Mouse (Mus musculus) limb, embryonic 14.5 days (tissue): Measurements from ENCODE around the gene Fut2. TPM values are rescaled to one million over a fixed set of nuclear protein-coding genes. Genes with fewer than 3 reads are reported as not detected.
A peak's percentile ranks its signal among the peaks of the same experiment; 100 is the strongest.

ENCODE experiments used
- ATAC-seq: fragments of 200-750 bp; cut with Nextera tagmentation; 2 replicates; pipeline ENCODE4 v1.8.0; 2017; ENCODE audit warnings: low read depth, moderate number of reproducible peaks, moderate TSS enrichment; ENCODE audit not compliant: low FRiP score
- DNase-seq: peaks from one replicate; pipeline ENCODE4 v3.0.0-alpha.2; 2015; ENCODE audit warnings: low spot score
- H3K27ac ChIP-seq: fragments of 300-500 bp; sonication (generic); replicated peaks from 2 replicates; pipeline ENCODE4 v1.5.1; 2014; ENCODE audit warnings: low read depth, mild to moderate bottlenecking, low read length, moderate library complexity, mixed read lengths
- H3K27me3 ChIP-seq: fragments of 300-500 bp; sonication (generic); 2 replicates; pipeline ENCODE4 v1.6.1; 2014; ENCODE audit warnings: low read length, mixed read lengths; ENCODE audit not compliant: control insufficient read depth, insufficient read depth
- H3K36me3 ChIP-seq: fragments of 300-500 bp; sonication (generic); 2 replicates; pipeline ENCODE4 v1.6.1; 2014; ENCODE audit warnings: mild to moderate bottlenecking, low read length, moderate library complexity, mixed read lengths; ENCODE audit not compliant: control insufficient read depth, insufficient read depth
- H3K4me1 ChIP-seq: fragments of 300-500 bp; sonication (generic); 2 replicates; pipeline ENCODE4 v1.6.1; 2014; ENCODE audit warnings: antibody characterized with exemption, low read length, mixed read lengths; ENCODE audit not compliant: control insufficient read depth, insufficient read depth
- H3K4me2 ChIP-seq: fragments of 300-500 bp; sonication (generic); replicated peaks from 2 replicates; pipeline ENCODE4 v1.6.1; 2014; ENCODE audit warnings: low read depth, mild to moderate bottlenecking, low read length, moderate library complexity; ENCODE audit not compliant: severe bottlenecking
- H3K4me3 ChIP-seq: fragments of 300-500 bp; sonication (generic); replicated peaks from 2 replicates; pipeline ENCODE4 v1.5.1; 2014; ENCODE audit warnings: low read length
- H3K9ac ChIP-seq: fragments of 300-500 bp; sonication (generic); 2 replicates; pipeline ENCODE4 v1.6.1; 2014; ENCODE audit warnings: mild to moderate bottlenecking, low read depth, low read length, moderate library complexity; ENCODE audit not compliant: severe bottlenecking
- H3K9me3 ChIP-seq: fragments of 300-500 bp; sonication (generic); 2 replicates; pipeline ENCODE4 v1.6.1; 2016; ENCODE audit warnings: low read length; ENCODE audit not compliant: control insufficient read depth
- POLR2A ChIP-seq: fragments of 200-500 bp; IDR thresholded peaks from 2 replicates; pipeline ENCODE4 v1.8.0; 2012; ENCODE audit warnings: inconsistent platforms, mild to moderate bottlenecking, moderate library complexity, borderline replicate concordance; ENCODE audit not compliant: insufficient read depth, insufficient read length; ENCODE audit errors: extremely low read depth
- WGBS: fragments of 180-500 bp; shearing (Covaris S2); extraction: QIAGEN DNeasy Blood & Tissue Kit; methylation state at CpG from one replicate; pipeline ENCODE4 v1.1.7; 2014; 5-methylcytosine and 5-hydroxymethylcytosine counted together
- polyA plus RNA-seq, 2 experiments: library from polyadenylated mRNA; depleted of rRNA in 1 of 2; stranded (reverse) in 1 of 2; unstranded in 1 of 2; fragments of >200 nt; fragmentation: Nextera tagmentation in 1 of 2; extraction: Ambion mirVana in 1 of 2; gene quantifications; 2 replicates each; pipeline versions ENCODE4 v1.2.1 to v1.2.3; 2012 to 2014

Fut2 gene
- polyA plus RNA-seq, 2 experiments: 1.4 to 2.9 TPM

DNA sequence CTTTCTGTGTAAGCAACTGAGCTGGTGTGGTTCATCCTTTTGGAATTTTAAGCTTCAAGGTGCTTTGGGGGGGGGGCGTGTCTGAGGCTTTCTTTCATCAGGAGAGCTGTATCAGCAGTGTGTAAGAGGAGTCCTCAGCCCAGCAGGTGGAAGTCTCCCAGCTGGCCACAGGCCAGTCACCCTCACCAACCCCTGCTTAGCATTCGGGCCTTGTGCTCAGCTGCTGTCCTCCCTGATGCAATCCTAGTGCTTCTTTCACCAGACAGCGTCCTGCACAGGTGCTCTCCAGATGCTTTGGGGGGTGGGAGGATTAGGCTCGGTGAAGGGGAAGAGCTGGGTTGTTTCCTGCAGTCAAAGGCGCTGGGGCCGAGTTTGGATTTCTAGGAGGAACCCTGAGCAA is 49.9 kb downstream of the Fut2 start:
- Histone ChIP-seq H3K9me3 (no peaks in the 10 kb centered on the region), H3K4me2 (no peak overlapping the region), H3K27me3 (peaks cover 23% of the 10 kb centered on the region; the same call in 1 of the 2 replicates), H3K9ac (no peak overlapping the region), H3K36me3 (no peaks in the 10 kb centered on the region), H3K4me1 (peaks cover 8% of the 10 kb centered on the region; the same call in 1 of the 2 replicates), H3K4me3 (no peak overlapping the region), H3K27ac (no peak overlapping the region)
- peak; percentile 53 for DNase-seq
- ATAC-seq: peak; percentile 51
- WGBS: 11% methylated on average over 6 of the region's 6 CpGs
- TF ChIP-seq POLR2A: no peak

DNA sequence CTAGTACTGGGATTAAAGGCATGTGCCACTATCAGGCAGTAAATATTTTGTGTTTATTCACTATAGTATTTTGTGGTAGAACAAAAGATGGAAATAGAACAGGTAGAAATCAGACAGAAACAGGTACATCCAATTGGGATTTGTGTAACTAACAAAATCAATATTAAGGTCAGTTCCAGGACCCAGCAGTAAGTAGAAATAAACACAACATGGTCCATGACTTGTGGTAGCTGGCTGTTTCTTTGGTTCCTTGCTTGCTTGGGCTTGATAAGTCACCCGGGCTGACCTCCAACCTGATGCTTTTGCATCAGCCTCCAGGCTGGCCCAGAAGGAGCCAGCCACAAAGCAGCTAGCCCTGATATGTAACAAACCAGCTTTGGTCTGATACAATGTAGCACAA is 56.7 kb downstream of the Fut2 start:
- no peaks in the 10 kb centered on the region for H3K27me3 ChIP-seq
- H3K4me3 ChIP-seq: no peak overlapping the region
- 56% methylated on average over 1 of the region's 1 CpGs for WGBS
- ATAC-seq (no peak), DNase-seq (no peak)
- no peaks in the 10 kb centered on the region for H3K9me3 ChIP-seq
- H3K4me2 ChIP-seq: no peak overlapping the region
- H3K27ac ChIP-seq: no peak overlapping the region
- TF ChIP-seq POLR2A: no peak
- H3K36me3 ChIP-seq: no peaks in the 10 kb centered on the region
- no peaks in the 10 kb centered on the region for H3K4me1 ChIP-seq
- no peak overlapping the region for H3K9ac ChIP-seq

DNA sequence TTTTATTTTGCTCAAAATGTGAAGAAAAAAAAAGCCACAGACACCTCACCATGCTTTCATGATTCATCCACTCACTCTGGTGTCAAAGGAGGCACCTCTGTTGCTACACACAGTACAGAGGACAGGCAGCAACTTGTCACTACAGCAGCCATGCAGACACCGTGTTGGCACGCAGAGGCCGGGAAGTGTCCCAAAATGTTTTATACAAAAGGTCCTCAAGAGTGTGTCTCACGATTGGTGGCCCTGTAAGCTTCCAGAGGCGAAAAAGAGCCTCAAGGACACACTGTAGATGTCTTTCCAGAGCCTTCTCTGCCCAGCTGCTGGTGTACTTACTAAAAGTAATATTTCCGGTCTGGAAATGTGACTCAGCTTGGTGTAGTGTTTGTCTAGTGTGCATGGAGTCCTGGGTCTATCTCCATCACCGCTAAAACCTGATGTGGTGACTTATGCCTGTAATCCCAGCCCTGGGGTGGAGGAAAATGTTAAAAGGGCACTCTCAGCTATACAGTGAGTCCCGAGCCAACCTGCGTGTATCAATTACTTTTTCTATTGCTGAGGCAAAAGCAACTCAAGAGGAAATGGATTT is 60.4 kb downstream of the Fut2 start:
- no peak for DNase-seq
- no peak overlapping the region for H3K27ac ChIP-seq

DNA sequence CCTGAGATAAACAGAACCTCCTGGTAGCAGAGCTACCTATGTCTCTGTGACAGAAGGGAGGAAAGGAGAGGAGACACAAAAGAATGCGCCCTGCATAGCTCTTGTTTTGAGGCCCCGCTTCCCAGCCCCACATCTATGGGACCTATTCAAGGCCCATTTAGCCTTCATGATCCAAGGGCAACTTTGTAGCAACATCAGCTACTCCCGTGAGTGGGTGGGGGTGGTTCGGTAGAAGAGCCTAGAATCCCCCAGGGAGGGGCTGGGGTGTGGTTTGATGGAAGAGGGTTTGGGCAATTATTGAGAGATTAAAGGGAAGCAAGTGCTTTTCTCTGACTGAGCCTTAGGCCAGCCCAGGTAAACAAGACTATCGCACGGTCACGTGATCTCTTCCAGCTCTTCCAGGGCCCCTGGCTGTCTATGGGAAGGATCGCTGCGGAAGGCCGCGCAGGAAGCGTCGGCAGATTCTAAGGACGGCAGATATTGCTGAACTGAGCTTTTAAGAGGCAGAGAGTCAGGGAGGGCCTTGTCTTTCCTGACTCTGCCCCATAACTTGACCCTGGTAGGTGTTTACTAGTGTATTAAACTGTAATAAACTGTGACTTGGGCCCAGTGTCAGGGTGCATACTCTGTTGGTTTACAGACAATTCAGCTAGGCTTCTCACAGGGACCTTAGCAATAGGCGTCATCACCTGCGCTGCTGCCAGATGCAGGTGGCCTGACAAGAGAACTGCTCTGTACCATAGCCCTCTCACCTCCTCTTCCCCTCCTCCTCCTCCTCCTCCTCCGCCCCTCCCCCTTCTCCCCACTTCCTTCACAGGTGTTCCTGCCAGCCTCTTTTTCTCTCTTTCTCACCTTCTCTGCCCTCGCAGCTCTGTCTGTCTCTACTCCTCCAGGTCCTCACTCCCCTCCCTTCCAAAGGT is 67.0 kb downstream of the Fut2 start:
- Histone ChIP-seq H3K27me3 (no peaks in the 10 kb centered on the region), H3K9ac (no peak overlapping the region), H3K4me2 (no peak overlapping the region), H3K4me3 (no peak overlapping the region), H3K4me1 (peaks cover 8% of the 10 kb centered on the region; the same call in 1 of the 2 replicates), H3K27ac (no peak overlapping the region), H3K9me3 (no peaks in the 10 kb centered on the region), H3K36me3 (no peaks in the 10 kb centered on the region)
- ATAC-seq (no peak), DNase-seq (peak; percentile 9)
- WGBS: 42% methylated on average over 18 of the region's 18 CpGs
- no peak for TF ChIP-seq POLR2A

More for the DNA sequence above, 60.4 kb downstream of the Fut2 start:
- Histone ChIP-seq H3K4me3 (no peak overlapping the region), H3K27me3 (no peaks in the 10 kb centered on the region), H3K9ac (no peak overlapping the region), H3K4me2 (no peak overlapping the region), H3K4me1 (0 out of 2 replicates have a peak, but pooled peaks cover 5% of the 10 kb centered on the region), H3K36me3 (no peaks in the 10 kb centered on the region), H3K9me3 (no peaks in the 10 kb centered on the region)
- TF ChIP-seq POLR2A: no peak
- WGBS: 76% methylated on average over 9 of the region's 9 CpGs
- no peak for ATAC-seq

Other genes with a start within 250 kb of the Fut2 start
Only the 30 nearest of the 35 such genes appear.
- gene Ftl1, start 206.5 kb downstream of the Fut2 start, polyA plus RNA-seq (2012; rRNA removed): 1,503 and 2,450 TPM in 2 replicates
- 4,726 and 4,986 TPM in 2 replicates for gene Ftl1, start 206.5 kb downstream of the Fut2 start, polyA plus RNA-seq (2014; fragmentation: Nextera tagmentation; extraction: Ambion mirVana)
- gene Bax, start 199.5 kb downstream of the Fut2 start, polyA plus RNA-seq (2012; rRNA removed): 127 and 164 TPM in 2 replicates
- 133 and 140 TPM in 2 replicates for gene Bax, start 199.5 kb downstream of the Fut2 start, polyA plus RNA-seq (2014; fragmentation: Nextera tagmentation; extraction: Ambion mirVana)
- 0.82 and 1.3 TPM in 2 replicates for gene Tulp2, start 184.5 kb downstream of the Fut2 start, polyA plus RNA-seq (2012; rRNA removed)
- 1.2 and 2.0 TPM in 2 replicates for gene Tulp2, start 184.5 kb downstream of the Fut2 start, polyA plus RNA-seq (2014; fragmentation: Nextera tagmentation; extraction: Ambion mirVana)
- not detected in 2 replicates for gene Gm45808, start 179.6 kb downstream of the Fut2 start, polyA plus RNA-seq (2012; rRNA removed)
- gene Gm45808, start 179.6 kb downstream of the Fut2 start, polyA plus RNA-seq (2014; fragmentation: Nextera tagmentation; extraction: Ambion mirVana): not detected in 2 replicates
- gene Dhdh, start 177.6 kb downstream of the Fut2 start, polyA plus RNA-seq (2012; rRNA removed): 2.4 and 2.9 TPM in 2 replicates
- 2.0 and 2.6 TPM in 2 replicates for gene Dhdh, start 177.6 kb downstream of the Fut2 start, polyA plus RNA-seq (2014; fragmentation: Nextera tagmentation; extraction: Ambion mirVana)
- gene Nucb1, start 156.0 kb downstream of the Fut2 start, polyA plus RNA-seq (2012; rRNA removed): 293 and 299 TPM in 2 replicates
- gene Nucb1, start 156.0 kb downstream of the Fut2 start, polyA plus RNA-seq (2014; fragmentation: Nextera tagmentation; extraction: Ambion mirVana): 239 and 254 TPM in 2 replicates
- gene Ppp1r15a, start 140.1 kb downstream of the Fut2 start, polyA plus RNA-seq (2012; rRNA removed): 27.5 and 29.8 TPM in 2 replicates
- 21.2 and 22.1 TPM in 2 replicates for gene Ppp1r15a, start 140.1 kb downstream of the Fut2 start, polyA plus RNA-seq (2014; fragmentation: Nextera tagmentation; extraction: Ambion mirVana)
- 13.1 and 17.2 TPM in 2 replicates for gene Plekha4, start 140.1 kb downstream of the Fut2 start, polyA plus RNA-seq (2012; rRNA removed)
- gene Plekha4, start 140.1 kb downstream of the Fut2 start, polyA plus RNA-seq (2014; fragmentation: Nextera tagmentation; extraction: Ambion mirVana): 4.3 and 4.6 TPM in 2 replicates
- 1.1 and 1.2 TPM in 2 replicates for gene Hsd17b14, start 111.5 kb downstream of the Fut2 start, polyA plus RNA-seq (2012; rRNA removed)
- 0.44 and 0.92 TPM in 2 replicates for gene Hsd17b14, start 111.5 kb downstream of the Fut2 start, polyA plus RNA-seq (2014; fragmentation: Nextera tagmentation; extraction: Ambion mirVana)
- 67.6 and 71.5 TPM in 2 replicates for gene Bcat2, start 96.2 kb downstream of the Fut2 start, polyA plus RNA-seq (2012; rRNA removed)
- 57.2 and 60.4 TPM in 2 replicates for gene Bcat2, start 96.2 kb downstream of the Fut2 start, polyA plus RNA-seq (2014; fragmentation: Nextera tagmentation; extraction: Ambion mirVana)
- 0.58 and 0.73 TPM in 2 replicates for gene Fgf21, start 50.9 kb downstream of the Fut2 start, polyA plus RNA-seq (2012; rRNA removed)
- gene Fgf21, start 50.9 kb downstream of the Fut2 start, polyA plus RNA-seq (2014; fragmentation: Nextera tagmentation; extraction: Ambion mirVana): 0.43 and 0.66 TPM in 2 replicates
- gene Fut1, start 49.1 kb downstream of the Fut2 start, polyA plus RNA-seq (2012; rRNA removed): 1.0 and 1.9 TPM in 2 replicates
- gene Fut1, start 49.1 kb downstream of the Fut2 start, polyA plus RNA-seq (2014; fragmentation: Nextera tagmentation; extraction: Ambion mirVana): 1.2 and 1.8 TPM in 2 replicates
- 0.33 and 0.43 TPM in 2 replicates for gene Izumo1, start 44.6 kb downstream of the Fut2 start, polyA plus RNA-seq (2012; rRNA removed)
- gene Izumo1, start 44.6 kb downstream of the Fut2 start, polyA plus RNA-seq (2014; fragmentation: Nextera tagmentation; extraction: Ambion mirVana): 0.39 TPM in 1 of 2 replicates, not detected in the other
- 14.1 and 16.7 TPM in 2 replicates for gene Rasip1, start 38.9 kb downstream of the Fut2 start, polyA plus RNA-seq (2012; rRNA removed)
- 11.0 and 11.8 TPM in 2 replicates for gene Rasip1, start 38.9 kb downstream of the Fut2 start, polyA plus RNA-seq (2014; fragmentation: Nextera tagmentation; extraction: Ambion mirVana)
- gene Mamstr, start 26.4 kb downstream of the Fut2 start, polyA plus RNA-seq (2012; rRNA removed): 34.6 and 43.9 TPM in 2 replicates
- 15.7 and 19.8 TPM in 2 replicates for gene Mamstr, start 26.4 kb downstream of the Fut2 start, polyA plus RNA-seq (2014; fragmentation: Nextera tagmentation; extraction: Ambion mirVana)
- 1.3 and 2.1 TPM in 2 replicates for gene Ntn5, start 17.6 kb upstream of the Fut2 start, polyA plus RNA-seq (2012; rRNA removed)
- 0.59 and 0.86 TPM in 2 replicates for gene Ntn5, start 17.6 kb upstream of the Fut2 start, polyA plus RNA-seq (2014; fragmentation: Nextera tagmentation; extraction: Ambion mirVana)
- 1.7 and 2.8 TPM in 2 replicates for gene Sec1, start 28.0 kb upstream of the Fut2 start, polyA plus RNA-seq (2012; rRNA removed)
- 0.46 and 0.92 TPM in 2 replicates for gene Sec1, start 28.0 kb upstream of the Fut2 start, polyA plus RNA-seq (2014; fragmentation: Nextera tagmentation; extraction: Ambion mirVana)
- 34.1 and 46.4 TPM in 2 replicates for gene Car11, start 33.4 kb upstream of the Fut2 start, polyA plus RNA-seq (2012; rRNA removed)
- 9.5 and 10.6 TPM in 2 replicates for gene Car11, start 33.4 kb upstream of the Fut2 start, polyA plus RNA-seq (2014; fragmentation: Nextera tagmentation; extraction: Ambion mirVana)
- gene Dbp, start 38.7 kb upstream of the Fut2 start, polyA plus RNA-seq (2012; rRNA removed): 15.1 and 16.8 TPM in 2 replicates
- 7.0 and 8.9 TPM in 2 replicates for gene Dbp, start 38.7 kb upstream of the Fut2 start, polyA plus RNA-seq (2014; fragmentation: Nextera tagmentation; extraction: Ambion mirVana)
- 1,056 and 1,196 TPM in 2 replicates for gene Rpl18, start 49.1 kb upstream of the Fut2 start, polyA plus RNA-seq (2012; rRNA removed)
- gene Rpl18, start 49.1 kb upstream of the Fut2 start, polyA plus RNA-seq (2014; fragmentation: Nextera tagmentation; extraction: Ambion mirVana): 1,210 and 1,246 TPM in 2 replicates
- 36.9 and 48.5 TPM in 2 replicates for gene Sphk2, start 51.6 kb upstream of the Fut2 start, polyA plus RNA-seq (2012; rRNA removed)
- 27.5 and 29.2 TPM in 2 replicates for gene Sphk2, start 51.6 kb upstream of the Fut2 start, polyA plus RNA-seq (2014; fragmentation: Nextera tagmentation; extraction: Ambion mirVana)
- gene Fam83e, start 54.8 kb upstream of the Fut2 start, polyA plus RNA-seq (2012; rRNA removed): 0.92 and 0.95 TPM in 2 replicates
- 0.30 and 0.48 TPM in 2 replicates for gene Fam83e, start 54.8 kb upstream of the Fut2 start, polyA plus RNA-seq (2014; fragmentation: Nextera tagmentation; extraction: Ambion mirVana)
- not detected in 2 replicates for gene Spaca4, start 59.4 kb upstream of the Fut2 start, polyA plus RNA-seq (2012; rRNA removed)
- not detected in 2 replicates for gene Spaca4, start 59.4 kb upstream of the Fut2 start, polyA plus RNA-seq (2014; fragmentation: Nextera tagmentation; extraction: Ambion mirVana)
- 46.2 and 70.5 TPM in 2 replicates for gene Lmtk3, start 117.3 kb upstream of the Fut2 start, polyA plus RNA-seq (2012; rRNA removed)
- 1.8 and 2.8 TPM in 2 replicates for gene Lmtk3, start 117.3 kb upstream of the Fut2 start, polyA plus RNA-seq (2014; fragmentation: Nextera tagmentation; extraction: Ambion mirVana)
- 5.3 and 8.9 TPM in 2 replicates for gene Sult2b1, start 118.3 kb upstream of the Fut2 start, polyA plus RNA-seq (2012; rRNA removed)
- 19.0 and 31.7 TPM in 2 replicates for gene Sult2b1, start 118.3 kb upstream of the Fut2 start, polyA plus RNA-seq (2014; fragmentation: Nextera tagmentation; extraction: Ambion mirVana)
- 100 and 105 TPM in 2 replicates for gene Cyth2, start 148.2 kb upstream of the Fut2 start, polyA plus RNA-seq (2012; rRNA removed)
- gene Cyth2, start 148.2 kb upstream of the Fut2 start, polyA plus RNA-seq (2014; fragmentation: Nextera tagmentation; extraction: Ambion mirVana): 91.7 and 113 TPM in 2 replicates
- 1.7 and 3.5 TPM in 2 replicates for gene Kcnj14, start 158.4 kb upstream of the Fut2 start, polyA plus RNA-seq (2012; rRNA removed)
- 1.1 and 1.4 TPM in 2 replicates for gene Kcnj14, start 158.4 kb upstream of the Fut2 start, polyA plus RNA-seq (2014; fragmentation: Nextera tagmentation; extraction: Ambion mirVana)
- gene Grwd1, start 164.6 kb upstream of the Fut2 start, polyA plus RNA-seq (2012; rRNA removed): 33.7 and 38.7 TPM in 2 replicates
- gene Grwd1, start 164.6 kb upstream of the Fut2 start, polyA plus RNA-seq (2014; fragmentation: Nextera tagmentation; extraction: Ambion mirVana): 62.4 and 62.9 TPM in 2 replicates
- gene Kdelr1, start 206.4 kb upstream of the Fut2 start, polyA plus RNA-seq (2012; rRNA removed): 374 and 521 TPM in 2 replicates
- gene Kdelr1, start 206.4 kb upstream of the Fut2 start, polyA plus RNA-seq (2014; fragmentation: Nextera tagmentation; extraction: Ambion mirVana): 140 and 163 TPM in 2 replicates
- gene Grin2d, start 212.0 kb upstream of the Fut2 start, polyA plus RNA-seq (2012; rRNA removed): 4.9 and 7.4 TPM in 2 replicates
- 0.59 and 0.61 TPM in 2 replicates for gene Grin2d, start 212.0 kb upstream of the Fut2 start, polyA plus RNA-seq (2014; fragmentation: Nextera tagmentation; extraction: Ambion mirVana)